Mouse (Mus musculus) bone marrow macrophage, adult 2 months (primary cell): ENCODE data around the gene Gabarap. TPM values are rescaled to one million over a fixed set of nuclear protein-coding genes. Genes with fewer than 3 reads are reported as not detected.

Experiments used
- H3K27ac ChIP-seq: 2 replicates; pipeline ENCODE4 v1.5.1; 2012; ENCODE audit warnings: low read depth, low read length; ENCODE audit not compliant: insufficient read depth
- H3K4me1 ChIP-seq: 2 replicates; pipeline ENCODE4 v1.6.1; 2012; ENCODE audit warnings: low read length; ENCODE audit not compliant: control insufficient read depth, insufficient read depth
- H3K4me3 ChIP-seq: 2 replicates; pipeline ENCODE4 v1.5.1; 2012; ENCODE audit warnings: mild to moderate bottlenecking, low read length, moderate library complexity; ENCODE audit not compliant: insufficient read depth
- CTCF ChIP-seq: IDR thresholded peaks from 2 replicates; pipeline ENCODE4 v1.5.1; 2012; ENCODE audit warnings: low read depth, mild to moderate bottlenecking, low read length, moderate library complexity
- POLR2A ChIP-seq: IDR thresholded peaks from 2 replicates; pipeline ENCODE4 v1.6.1; 2012; ENCODE audit warnings: mild to moderate bottlenecking, low read depth, low read length, borderline replicate concordance
- polyA plus RNA-seq: library from polyadenylated mRNA; stranded (reverse); fragments of >200 nt; gene quantifications from 2 replicates; pipeline ENCODE4 v1.2.4, GENCODE M21; 2012; ENCODE audit not compliant: missing spikeins, insufficient read depth, insufficient read length

Gene Gabarap
- 1,001 and 1,002 TPM in 2 replicates for polyA plus RNA-seq

- Histone ChIP-seq H3K4me1 (peaks cover 18% of the 10 kb centered on the region), H3K4me3 (peak within 1 kb of the TSS; percentile 88), H3K27ac (peak within 1 kb of the TSS; percentile 94)
- no peak for TF ChIP-seq CTCF
- TF ChIP-seq POLR2A = no peak
These were observed at the start of gene Gabarap for GRCm38 (mm10) chr11:69990850-69991691. Gabarap (plus strand) TSS chr11:69991143.

DNA sequence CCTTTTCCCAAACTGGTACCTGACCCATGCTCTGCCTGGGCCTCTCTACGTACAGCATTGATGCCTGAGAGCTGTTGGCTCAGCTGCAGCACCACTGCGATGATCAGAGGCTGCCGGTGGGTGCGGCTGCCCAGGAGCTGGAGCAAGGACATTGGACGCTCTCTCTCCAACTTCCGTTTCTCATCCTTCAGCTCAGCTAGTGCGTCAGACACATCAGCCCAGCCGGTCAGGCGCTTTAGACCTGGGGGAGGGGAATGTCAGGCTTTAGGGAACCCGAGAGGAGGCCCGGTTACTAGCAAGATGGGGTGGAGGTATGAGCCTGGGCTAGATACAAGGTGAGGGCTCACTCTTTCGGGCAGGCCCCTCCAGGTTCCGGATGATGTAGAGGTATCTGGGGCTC is 45.7 kb upstream of the Gabarap start:
- no peak overlapping the region for H3K4me3 ChIP-seq
- H3K4me1 ChIP-seq = peaks cover 5% of the 10 kb centered on the region; the same call in 1 of the 2 replicates
- no peak for TF ChIP-seq CTCF
- no peak overlapping the region for H3K27ac ChIP-seq

GRCm38 (mm10) chr11:69945997-69946891 is 44.7 kb upstream of the Gabarap start:
- Histone ChIP-seq H3K4me3 (no peak overlapping the region), H3K27ac (no peak overlapping the region), H3K4me1 (peaks cover 5% of the 10 kb centered on the region; the same call in 1 of the 2 replicates)
- TF ChIP-seq POLR2A (no peak), CTCF (no peak)

DNA sequence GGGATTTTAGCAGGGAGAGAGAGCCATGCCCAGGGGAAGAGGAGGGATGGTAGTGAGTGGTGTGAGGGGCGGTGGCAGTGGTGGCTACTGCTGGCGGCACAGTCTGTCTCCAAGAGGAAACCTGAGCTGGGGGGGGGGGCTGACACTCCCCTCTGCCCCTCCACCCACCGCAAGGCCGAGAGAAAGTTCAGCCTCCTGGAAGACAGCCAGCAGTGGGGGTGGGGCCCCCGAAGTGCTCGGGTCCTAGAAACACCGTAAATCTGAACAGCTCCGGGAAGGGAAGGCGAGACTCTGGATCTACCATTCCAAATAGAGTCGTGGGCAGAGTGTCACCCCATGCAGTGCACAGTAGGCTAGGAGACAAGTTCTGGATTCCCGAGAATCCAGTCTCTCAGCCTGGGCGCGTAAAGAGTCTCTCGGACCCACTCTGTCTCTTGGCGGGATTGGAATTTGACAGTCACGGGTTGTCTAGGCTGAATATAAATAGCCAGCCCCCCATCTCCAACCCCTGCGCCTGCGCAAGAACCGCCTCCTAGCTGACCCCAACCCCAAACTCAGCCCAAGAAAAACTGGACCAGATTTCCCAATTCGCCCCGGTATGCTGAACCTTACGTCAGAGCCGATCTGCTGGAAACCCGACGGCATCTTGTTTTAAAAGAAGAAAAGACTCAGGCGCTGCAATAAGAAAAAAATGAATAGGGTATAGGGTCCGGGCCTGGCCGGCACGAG is 43.4 kb upstream of the Gabarap start:
- Histone ChIP-seq H3K4me1 (peaks cover 5% of the 10 kb centered on the region; the same call in 1 of the 2 replicates), H3K4me3 (peak overlapping the region; percentile 6; the same call in 1 of the 2 replicates)

DNA sequence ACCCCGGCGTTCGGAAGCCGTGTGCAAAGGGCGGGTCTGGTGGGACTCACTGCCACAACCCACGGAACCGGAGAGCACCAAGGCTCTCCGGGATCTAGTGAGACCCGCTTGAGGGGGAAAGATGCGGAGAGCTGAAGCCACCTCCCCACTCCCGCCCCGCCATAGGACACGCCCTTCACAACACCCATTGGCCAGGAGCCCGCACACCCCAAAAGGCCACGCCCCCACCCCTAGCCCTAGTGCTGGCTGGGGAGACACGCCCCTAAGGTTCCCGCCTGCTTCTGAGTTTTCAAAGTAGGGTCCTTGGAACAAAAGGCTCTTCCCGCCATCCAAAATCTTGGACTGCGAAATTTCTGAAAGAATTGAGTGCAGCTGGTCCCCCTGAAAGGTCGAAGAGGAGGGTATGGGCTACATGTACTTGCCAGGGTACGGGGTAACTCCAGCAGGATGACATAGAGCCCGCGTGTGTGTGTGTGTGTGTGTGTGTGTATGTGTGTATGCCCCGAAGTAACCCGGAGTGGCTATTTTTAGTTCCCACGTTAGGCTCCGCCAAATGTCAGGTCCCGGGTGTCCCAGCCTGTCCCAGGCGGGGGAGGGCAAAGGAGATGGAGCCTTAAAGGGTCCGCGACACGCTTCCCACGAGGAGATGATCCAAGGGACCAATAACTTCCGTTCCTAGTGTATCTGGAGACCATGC is 42.7 kb upstream of the Gabarap start, which contains the start of gene Slc2a4:
Gene Slc2a4, minus strand, starts transcription at position 123 of the 697 bp plus-strand sequence.
- TF ChIP-seq POLR2A = no peak
- no peak for TF ChIP-seq CTCF
- no peak within 1 kb of the TSS for H3K27ac ChIP-seq
- H3K4me3 ChIP-seq = peak within 1 kb of the TSS; percentile 41
- H3K4me1 ChIP-seq = peaks cover 5% of the 10 kb centered on the region; the same call in 1 of the 2 replicates

More for the DNA sequence above, 43.4 kb upstream of the Gabarap start:
- H3K27ac ChIP-seq = no peak overlapping the region
- no peak for TF ChIP-seq CTCF
- no peak for TF ChIP-seq POLR2A

- TF ChIP-seq CTCF (peak; percentile 76), POLR2A (no peak)
- H3K27ac ChIP-seq = no peak overlapping the region
- peak overlapping the region; percentile 41 for H3K4me3 ChIP-seq
- H3K4me1 ChIP-seq = peaks cover 5% of the 10 kb centered on the region; the same call in 1 of the 2 replicates
These were observed 42.2 kb upstream of the Gabarap start for GRCm38 (mm10) chr11:69948763-69949150.

GRCm38 (mm10) chr11:69950807-69951459 is 40.0 kb upstream of the Gabarap start:
- H3K4me3 ChIP-seq = no peak overlapping the region
- H3K27ac ChIP-seq = no peak overlapping the region
- H3K4me1 ChIP-seq = peaks cover 5% of the 10 kb centered on the region; the same call in 1 of the 2 replicates
- TF ChIP-seq POLR2A (no peak), CTCF (peak; percentile 13; the same call in 1 of the 2 replicates)

- no peak overlapping the region for H3K4me3 ChIP-seq
- no peak for TF ChIP-seq CTCF
- TF ChIP-seq POLR2A = no peak
- peaks cover 5% of the 10 kb centered on the region; the same call in 1 of the 2 replicates for H3K4me1 ChIP-seq
- no peak overlapping the region for H3K27ac ChIP-seq
These were observed 38.7 kb upstream of the Gabarap start for GRCm38 (mm10) chr11:69952274-69952673.
